Mouse (Mus musculus) embryonic facial prominence, embryonic 12.5 days (tissue): Measurements from ENCODE around the gene Gpc6. TPM values are rescaled to one million over a fixed set of nuclear protein-coding genes. Genes with fewer than 3 reads are reported as not detected.

Source experiments
- ATAC-seq: fragments of 200-750 bp; cut with Nextera tagmentation; 2 replicates; pipeline ENCODE4 v1.8.0; 2017; ENCODE audit not compliant: insufficient number of reproducible peaks, insufficient read depth, low FRiP score, low TSS enrichment
- H3K27ac ChIP-seq: fragments of 300-500 bp; sonication (generic); 2 replicates; pipeline ENCODE4 v1.5.1; 2016; ENCODE audit warnings: mild to moderate bottlenecking
- H3K27me3 ChIP-seq: fragments of 300-500 bp; sonication (generic); 2 replicates; pipeline ENCODE4 v1.6.1; 2016; ENCODE audit warnings: mild to moderate bottlenecking, moderate library complexity
- H3K36me3 ChIP-seq: fragments of 300-500 bp; sonication (generic); 2 replicates; pipeline ENCODE4 v1.6.1; 2016; ENCODE audit warnings: mild to moderate bottlenecking
- H3K4me1 ChIP-seq: fragments of 300-500 bp; sonication (generic); 2 replicates; pipeline ENCODE4 v1.6.1; 2016
- H3K4me2 ChIP-seq: fragments of 300-500 bp; sonication (generic); replicated peaks from 2 replicates; pipeline ENCODE4 v1.6.1; 2016; ENCODE audit warnings: mild to moderate bottlenecking, moderate library complexity
- H3K4me3 ChIP-seq: fragments of 300-500 bp; sonication (generic); 2 replicates; pipeline ENCODE4 v1.5.1; 2016; ENCODE audit warnings: mild to moderate bottlenecking
- H3K9ac ChIP-seq: fragments of 300-500 bp; sonication (generic); 2 replicates; pipeline ENCODE4 v1.6.1; 2016; ENCODE audit warnings: mild to moderate bottlenecking, moderate library complexity
- H3K9me3 ChIP-seq: fragments of 300-500 bp; sonication (generic); 2 replicates; pipeline ENCODE4 v1.6.1; 2016; ENCODE audit warnings: mild to moderate bottlenecking, moderate library complexity
- WGBS: fragments of 180-500 bp; shearing (Covaris S2); methylation state at CpG from one replicate; pipeline ENCODE4 v1.1.7; 2016; 5-methylcytosine and 5-hydroxymethylcytosine counted together
- polyA plus RNA-seq: library from polyadenylated mRNA; unstranded; fragments of >200 nt; fragmentation: Nextera tagmentation; extraction: Ambion mirVana; gene quantifications from 2 replicates; pipeline ENCODE4 v1.2.1, GENCODE M21; 2016

Gene Gpc6
- polyA plus RNA-seq, 1 experiment from 2014 or later: 76.9 TPM

GRCm38 (mm10) chr14:116957154-116957553 lies 32.0 kb downstream of the Gpc6 start:
- Histone ChIP-seq H3K4me1 (no peaks in the 10 kb centered on the region), H3K4me3 (no peak overlapping the region), H3K9ac (no peak overlapping the region), H3K27ac (no peak overlapping the region), H3K27me3 (no peaks in the 10 kb centered on the region), H3K36me3 (peaks cover 3% of the 10 kb centered on the region; the same call in 1 of the 2 replicates), H3K9me3 (no peaks in the 10 kb centered on the region), H3K4me2 (no peak overlapping the region)
- no peak for ATAC-seq

- H3K27ac ChIP-seq: no peak overlapping the region
- no peak overlapping the region for H3K4me2 ChIP-seq
- no peaks in the 10 kb centered on the region for H3K27me3 ChIP-seq
- no peak for ATAC-seq
- H3K4me1 ChIP-seq: no peaks in the 10 kb centered on the region
- H3K9ac ChIP-seq: no peak overlapping the region
- H3K36me3 ChIP-seq: no peaks in the 10 kb centered on the region
- H3K9me3 ChIP-seq: no peaks in the 10 kb centered on the region
- WGBS: 55% methylated on average over 6 of the region's 6 CpGs
- H3K4me3 ChIP-seq: no peak overlapping the region
These were observed 39.7 kb downstream of the Gpc6 start for GRCm38 (mm10) chr14:116964837-116965236.

GRCm38 (mm10) chr14:116974708-116975107 lies 49.6 kb downstream of the Gpc6 start:
- Histone ChIP-seq H3K4me2 (no peak overlapping the region), H3K4me1 (no peaks in the 10 kb centered on the region), H3K4me3 (no peak overlapping the region), H3K27me3 (no peaks in the 10 kb centered on the region), H3K27ac (no peak overlapping the region), H3K36me3 (no peaks in the 10 kb centered on the region), H3K9me3 (no peaks in the 10 kb centered on the region), H3K9ac (no peak overlapping the region)
- ATAC-seq: no peak
- WGBS: 91% methylated on average over 3 of the region's 3 CpGs

- Histone ChIP-seq H3K9me3 (no peaks in the 10 kb centered on the region), H3K9ac (no peak overlapping the region), H3K4me3 (no peak overlapping the region), H3K4me1 (no peaks in the 10 kb centered on the region), H3K27ac (no peak overlapping the region), H3K27me3 (no peaks in the 10 kb centered on the region), H3K4me2 (no peak overlapping the region), H3K36me3 (no peaks in the 10 kb centered on the region)
- WGBS: 86% methylated on average over 4 of the region's 4 CpGs
- ATAC-seq: no peak
These were observed 50.1 kb downstream of the Gpc6 start for GRCm38 (mm10) chr14:116975224-116975623.

- WGBS: 84% methylated on average over 2 of the region's 2 CpGs
These were observed 52.1 kb downstream of the Gpc6 start for GRCm38 (mm10) chr14:116977259-116977658.

GRCm38 (mm10) chr14:116979714-116980382 lies 54.7 kb downstream of the Gpc6 start:
- WGBS: 84% methylated on average over 10 of the region's 10 CpGs
- H3K4me2 ChIP-seq: no peak overlapping the region

More at GRCm38 (mm10) chr14:116977259-116977658, 52.1 kb downstream of the Gpc6 start:
- Histone ChIP-seq H3K4me2 (no peak overlapping the region), H3K36me3 (no peaks in the 10 kb centered on the region), H3K4me3 (no peak overlapping the region), H3K9me3 (no peaks in the 10 kb centered on the region), H3K27ac (no peak overlapping the region), H3K27me3 (no peaks in the 10 kb centered on the region), H3K4me1 (no peaks in the 10 kb centered on the region), H3K9ac (no peak overlapping the region)
- no peak for ATAC-seq

GRCm38 (mm10) chr14:116981711-116982110 lies 56.6 kb downstream of the Gpc6 start:
- Histone ChIP-seq H3K27me3 (no peaks in the 10 kb centered on the region), H3K4me3 (no peak overlapping the region), H3K9ac (no peak overlapping the region), H3K36me3 (no peaks in the 10 kb centered on the region), H3K27ac (no peak overlapping the region), H3K4me1 (no peaks in the 10 kb centered on the region), H3K4me2 (no peak overlapping the region), H3K9me3 (no peaks in the 10 kb centered on the region)
- no peak for ATAC-seq
- WGBS: 86% methylated on average over 4 of the region's 4 CpGs

More at GRCm38 (mm10) chr14:116979714-116980382, 54.7 kb downstream of the Gpc6 start:
- no peaks in the 10 kb centered on the region for H3K4me1 ChIP-seq
- no peaks in the 10 kb centered on the region for H3K27me3 ChIP-seq
- no peak overlapping the region for H3K27ac ChIP-seq
- no peak for ATAC-seq
- H3K9me3 ChIP-seq: no peaks in the 10 kb centered on the region
- H3K36me3 ChIP-seq: no peaks in the 10 kb centered on the region
- H3K4me3 ChIP-seq: no peak overlapping the region
- no peak overlapping the region for H3K9ac ChIP-seq

- Histone ChIP-seq H3K9ac (no peak overlapping the region), H3K36me3 (peaks cover 13% of the 10 kb centered on the region), H3K27me3 (no peaks in the 10 kb centered on the region), H3K9me3 (no peaks in the 10 kb centered on the region), H3K27ac (no peak overlapping the region), H3K4me2 (no peak overlapping the region), H3K4me1 (no peaks in the 10 kb centered on the region), H3K4me3 (no peak overlapping the region)
- 66% methylated on average over 3 of the region's 3 CpGs for WGBS
- ATAC-seq: no peak
These were observed 62.2 kb downstream of the Gpc6 start for GRCm38 (mm10) chr14:116987341-116987740.

GRCm38 (mm10) chr14:117000376-117000775 lies 75.3 kb downstream of the Gpc6 start:
- H3K9me3 ChIP-seq: no peaks in the 10 kb centered on the region
- no peak overlapping the region for H3K9ac ChIP-seq
- H3K4me1 ChIP-seq: no peaks in the 10 kb centered on the region
- no peaks in the 10 kb centered on the region for H3K36me3 ChIP-seq
- H3K27me3 ChIP-seq: no peaks in the 10 kb centered on the region
- WGBS: 74% methylated on average over 1 of the region's 1 CpGs
- ATAC-seq: no peak
- no peak overlapping the region for H3K27ac ChIP-seq
- H3K4me3 ChIP-seq: no peak overlapping the region
- H3K4me2 ChIP-seq: no peak overlapping the region

- Histone ChIP-seq H3K4me1 (no peaks in the 10 kb centered on the region), H3K4me3 (no peak overlapping the region), H3K4me2 (no peak overlapping the region), H3K27me3 (no peaks in the 10 kb centered on the region), H3K27ac (no peak overlapping the region), H3K9me3 (no peaks in the 10 kb centered on the region), H3K9ac (no peak overlapping the region), H3K36me3 (no peaks in the 10 kb centered on the region)
- WGBS: 84% methylated on average over 8 of the region's 8 CpGs
- no peak for ATAC-seq
These were observed 77.2 kb downstream of the Gpc6 start for GRCm38 (mm10) chr14:117002313-117002712.

GRCm38 (mm10) chr14:117008781-117009180 lies 83.7 kb downstream of the Gpc6 start:
- 62% methylated on average over 3 of the region's 3 CpGs for WGBS
- Histone ChIP-seq H3K4me3 (no peak overlapping the region), H3K4me1 (0 out of 2 replicates have a peak, but pooled peaks cover 7% of the 10 kb centered on the region), H3K4me2 (no peak overlapping the region), H3K9ac (no peak overlapping the region), H3K27me3 (no peaks in the 10 kb centered on the region), H3K9me3 (no peaks in the 10 kb centered on the region), H3K27ac (no peak overlapping the region), H3K36me3 (no peaks in the 10 kb centered on the region)
- no peak for ATAC-seq

GRCm38 (mm10) chr14:117012969-117013368 lies 87.9 kb downstream of the Gpc6 start:
- no peaks in the 10 kb centered on the region for H3K27me3 ChIP-seq
- WGBS: 90% methylated on average over 1 of the region's 1 CpGs
- ATAC-seq: no peak
- H3K27ac ChIP-seq: no peak overlapping the region
- no peaks in the 10 kb centered on the region for H3K9me3 ChIP-seq
- H3K36me3 ChIP-seq: no peaks in the 10 kb centered on the region
- no peak overlapping the region for H3K4me3 ChIP-seq
- H3K4me1 ChIP-seq: peaks cover 21% of the 10 kb centered on the region
- no peak overlapping the region for H3K4me2 ChIP-seq
- no peak overlapping the region for H3K9ac ChIP-seq
